Mouse (Mus musculus): ENCODE data around the gene Prtg.

GRCm38 (mm10) chr9:72862955-72863354, 56.3 kb downstream of the Prtg start:
- no peak for TF ChIP-seq CTCF (IDR thresholded peaks at IDR 0.05; ENCODE audit: insufficient read depth, low read depth, low read length)
- no peak for TF ChIP-seq POLR2A (IDR thresholded peaks at IDR 0.05; ENCODE audit: insufficient read depth, low read depth, low read length)
